Mouse (Mus musculus): ENCODE results near the gene Hspa8. TPM values are rescaled to one million over a fixed set of nuclear protein-coding genes. Genes with fewer than 3 reads are reported as not detected.
A peak's percentile ranks its signal among the peaks of the same experiment; 100 is the strongest.
"Not testable (repeated sequence)": the region's sequence is repeated elsewhere in the genome, so short reads cannot be mapped to it uniquely, and the experiment has no call there.

The Hspa8 gene
- polyA plus RNA-seq, 1 experiment from 2014 or later: 3,691 TPM

DNA sequence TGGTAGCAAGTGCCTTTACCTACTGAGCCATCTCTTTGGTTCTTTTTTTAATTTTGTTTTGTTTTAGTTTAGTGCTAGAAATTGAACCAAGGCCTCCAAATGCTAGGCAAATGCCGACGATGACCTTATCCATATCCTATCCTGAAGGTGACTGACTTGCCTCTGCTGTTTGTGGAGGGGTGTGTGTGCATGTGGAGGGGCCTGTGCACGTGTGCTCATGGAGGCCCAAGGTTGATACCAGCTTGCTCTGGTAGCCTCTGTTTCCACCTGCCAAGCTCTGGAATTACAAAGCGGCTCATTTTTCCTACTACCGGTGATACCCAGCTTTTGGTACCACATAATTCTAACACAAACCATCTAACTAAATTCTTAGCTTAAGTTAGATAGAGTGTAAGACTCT lies 7.2 kb upstream of the Hspa8 start:
- DNase-seq (ENCODE audit: low spot score): no peak
- Histone ChIP-seq H3K36me3 (replicated peaks) (no peaks in the 10 kb centered on the region), H3K9me3 (no peaks in the 10 kb centered on the region), H3K27ac (replicated peaks) (no peak overlapping the region), H3K27me3 (replicated peaks; ENCODE audit: low read depth, poor library complexity, severe bottlenecking) (no peaks in the 10 kb centered on the region), H3K4me3 (no peak overlapping the region), H3K4me1 (peaks cover 23% of the 10 kb centered on the region)
- WGBS: 94% methylated on average over 5 of the region's 5 CpGs

DNA sequence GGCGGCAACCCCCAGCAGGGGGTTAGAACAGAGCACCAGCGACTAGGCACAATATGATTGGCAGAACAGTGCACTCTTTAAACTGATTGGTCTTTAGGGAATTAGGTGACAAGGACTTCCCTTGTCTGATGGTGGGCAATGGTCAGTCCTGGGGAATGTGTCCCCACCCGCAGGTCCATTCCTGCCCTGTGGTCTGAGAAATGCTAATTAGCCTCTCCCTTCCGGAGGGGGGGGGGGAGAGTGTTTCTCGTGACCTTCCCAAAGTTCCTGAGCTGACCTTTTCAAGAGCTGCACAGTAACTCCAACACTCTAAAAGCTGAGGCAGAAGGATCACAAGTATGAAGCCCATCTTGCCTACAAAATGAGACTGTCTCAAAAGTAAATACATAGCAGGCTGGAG lies 6.5 kb upstream of the Hspa8 start:
- Histone ChIP-seq H3K9me3 (no peaks in the 10 kb centered on the region), H3K4me3 (no peak overlapping the region), H3K27ac (replicated peaks) (no peak overlapping the region; the same call in 1 of the 2 replicates), H3K27me3 (replicated peaks; ENCODE audit: low read depth, poor library complexity, severe bottlenecking) (no peaks in the 10 kb centered on the region), H3K4me1 (peaks cover 30% of the 10 kb centered on the region), H3K36me3 (replicated peaks) (no peaks in the 10 kb centered on the region)
- DNase-seq (ENCODE audit: low spot score): no peak
- whole genome bisulfite sequencing: 19% methylated on average over 5 of the region's 5 CpGs

DNA sequence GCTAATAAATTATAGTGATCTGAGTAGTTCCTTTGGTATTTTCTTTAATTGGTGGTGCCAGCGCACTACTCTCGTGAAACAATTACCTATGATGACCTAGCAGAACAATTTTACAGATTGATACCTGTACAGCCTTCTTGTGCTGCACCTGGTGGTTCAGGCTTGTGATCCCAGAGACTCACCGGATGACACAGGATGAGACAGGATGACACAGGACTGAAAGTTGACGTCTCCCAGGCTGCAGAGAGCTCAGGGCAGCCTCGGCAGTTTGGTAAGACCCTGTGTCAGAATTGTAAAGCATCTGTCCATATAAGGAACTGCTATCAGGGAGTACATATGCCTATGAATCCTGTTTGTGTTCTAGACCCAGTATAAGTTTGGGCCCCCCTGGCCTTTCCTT lies 5.9 kb upstream of the Hspa8 start:
- Histone ChIP-seq H3K4me1 (peaks cover 36% of the 10 kb centered on the region), H3K36me3 (replicated peaks) (no peaks in the 10 kb centered on the region), H3K4me3 (no peak overlapping the region), H3K27me3 (replicated peaks; ENCODE audit: low read depth, poor library complexity, severe bottlenecking) (no peaks in the 10 kb centered on the region), H3K27ac (replicated peaks) (no peak overlapping the region), H3K9me3 (no peaks in the 10 kb centered on the region)
- no peak for DNase-seq (ENCODE audit: low spot score)
- WGBS: 66% methylated on average over 5 of the region's 5 CpGs

DNA sequence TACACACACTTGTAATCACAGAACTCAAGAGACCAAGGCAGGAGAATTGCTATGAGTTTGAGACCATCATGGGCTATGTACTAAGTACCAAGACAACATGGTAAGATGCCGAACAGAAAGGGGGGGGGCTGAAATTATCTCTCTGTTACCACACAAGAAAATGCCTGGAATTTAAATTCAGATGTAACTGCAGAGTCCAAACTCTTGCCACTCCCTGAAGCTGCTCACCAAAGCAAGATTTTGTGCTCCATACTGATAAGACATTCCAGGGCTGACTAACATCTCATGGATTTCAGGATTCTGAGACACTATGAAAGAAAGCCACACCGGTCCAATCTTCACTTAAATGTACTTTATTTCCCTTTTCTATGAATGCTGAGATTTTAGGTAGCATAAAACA lies 5.2 kb upstream of the Hspa8 start:
- peaks cover 36% of the 10 kb centered on the region for H3K4me1 ChIP-seq
- no peak for DNase-seq (ENCODE audit: low spot score)
- 90% methylated on average over 2 of the region's 2 CpGs for WGBS
- no peaks in the 10 kb centered on the region for H3K9me3 ChIP-seq
- H3K36me3 ChIP-seq (replicated peaks): no peaks in the 10 kb centered on the region
- no peak overlapping the region for H3K27ac ChIP-seq (replicated peaks)
- no peaks in the 10 kb centered on the region for H3K27me3 ChIP-seq (replicated peaks; ENCODE audit: low read depth, poor library complexity, severe bottlenecking)
- H3K4me3 ChIP-seq: no peak overlapping the region

DNA sequence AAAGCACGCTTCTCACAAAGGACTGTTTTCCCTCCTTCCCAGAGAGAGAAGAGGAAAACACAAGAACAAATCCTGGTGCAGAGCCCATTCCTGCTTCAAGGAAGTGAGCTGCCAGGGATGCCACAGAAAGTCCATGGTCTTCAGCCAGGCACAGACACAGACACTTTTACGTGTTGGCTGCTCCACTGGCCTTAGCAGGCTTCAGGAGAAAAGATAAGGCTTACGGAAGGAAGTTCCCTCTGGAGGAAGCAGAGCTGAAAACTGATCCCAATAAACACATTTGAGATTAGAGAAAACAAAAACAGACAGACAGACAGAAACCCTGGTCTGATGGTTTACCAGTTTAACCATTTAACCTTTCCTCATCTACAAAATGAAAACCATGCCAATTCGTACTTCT lies 4.7 kb upstream of the Hspa8 start:
- 65% methylated on average over 4 of the region's 4 CpGs for WGBS
- H3K9me3 ChIP-seq: no peaks in the 10 kb centered on the region
- no peaks in the 10 kb centered on the region for H3K36me3 ChIP-seq (replicated peaks)
- no peaks in the 10 kb centered on the region for H3K27me3 ChIP-seq (replicated peaks; ENCODE audit: low read depth, poor library complexity, severe bottlenecking)
- peaks cover 36% of the 10 kb centered on the region for H3K4me1 ChIP-seq
- peak overlapping the region; percentile 48; the same call in 1 of the 2 replicates for H3K27ac ChIP-seq (replicated peaks)
- H3K4me3 ChIP-seq: no peak overlapping the region
- no peak for DNase-seq (ENCODE audit: low spot score)

DNA sequence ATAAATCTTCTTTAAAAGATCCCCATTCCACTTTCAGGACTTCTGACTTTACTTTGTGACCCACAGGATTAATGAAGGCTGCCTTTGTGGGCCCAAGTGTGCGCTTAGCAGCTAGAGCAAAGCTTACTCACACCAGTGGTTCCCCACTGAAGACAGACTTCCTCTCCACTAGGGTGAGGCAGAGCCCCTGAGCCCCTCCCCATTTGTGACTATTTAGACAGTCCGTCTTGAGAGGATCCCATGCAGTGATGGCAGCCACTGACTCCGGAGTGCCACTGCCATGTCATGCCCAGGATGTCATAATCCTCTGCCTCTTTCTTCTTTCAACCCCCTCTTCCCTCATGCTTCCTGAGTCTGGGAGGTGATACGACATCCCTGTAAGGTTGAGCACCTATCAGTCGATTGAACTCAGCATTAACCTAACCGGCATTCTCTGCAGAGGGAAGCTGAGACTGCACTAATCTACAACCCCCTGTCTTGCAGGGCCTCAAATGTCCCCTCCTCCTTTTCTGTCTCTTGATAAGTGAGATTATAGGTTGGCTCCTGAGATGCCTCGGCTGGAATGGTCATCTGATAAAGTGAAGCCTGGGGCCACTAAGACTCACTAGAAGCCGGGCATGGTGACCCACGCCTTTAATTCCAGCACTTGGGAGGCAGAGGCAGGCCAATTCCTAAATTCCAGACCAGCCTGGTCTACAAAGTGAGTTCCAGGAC lies 2.4 kb upstream of the Hspa8 start:
- peaks cover 18% of the 10 kb centered on the region for H3K36me3 ChIP-seq (replicated peaks)

DNA sequence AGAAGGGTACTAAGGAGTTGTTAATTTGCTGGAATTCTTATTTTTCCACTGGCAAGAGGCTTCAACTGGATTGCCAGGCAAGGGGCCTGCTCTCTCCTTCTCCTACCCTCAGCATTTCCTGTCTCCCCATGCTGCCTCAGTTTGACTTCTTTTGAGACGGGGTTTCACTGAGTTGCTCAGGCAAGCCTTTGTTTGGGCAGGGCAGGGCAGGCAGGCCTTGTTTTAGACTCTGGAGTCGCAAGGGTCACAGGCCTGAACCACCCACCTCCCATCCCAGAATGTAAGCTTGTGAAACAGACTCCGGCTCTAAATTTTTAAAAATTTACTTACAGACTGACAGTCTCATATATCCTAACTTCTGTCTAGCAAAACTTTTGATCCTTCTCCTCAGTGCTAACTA lies 1.7 kb upstream of the Hspa8 start:
- Histone ChIP-seq H3K4me3 (peak overlapping the region; percentile 99; the same call in 1 of the 2 replicates), H3K27ac (replicated peaks) (peak overlapping the region; percentile 100)

More for the DNA sequence above, 2.4 kb upstream of the Hspa8 start:
- Histone ChIP-seq H3K27ac (replicated peaks) (peak overlapping the region; percentile 100), H3K9me3 (no peaks in the 10 kb centered on the region), H3K27me3 (replicated peaks; ENCODE audit: low read depth, poor library complexity, severe bottlenecking) (no peaks in the 10 kb centered on the region), H3K4me3 (0 out of 2 replicates have a peak overlapping the region, but pooled peaks have one; percentile 5), H3K4me1 (peaks cover 40% of the 10 kb centered on the region)
- 77% methylated on average over 9 of the region's 9 CpGs for WGBS
- no peak for DNase-seq (ENCODE audit: low spot score)

DNA sequence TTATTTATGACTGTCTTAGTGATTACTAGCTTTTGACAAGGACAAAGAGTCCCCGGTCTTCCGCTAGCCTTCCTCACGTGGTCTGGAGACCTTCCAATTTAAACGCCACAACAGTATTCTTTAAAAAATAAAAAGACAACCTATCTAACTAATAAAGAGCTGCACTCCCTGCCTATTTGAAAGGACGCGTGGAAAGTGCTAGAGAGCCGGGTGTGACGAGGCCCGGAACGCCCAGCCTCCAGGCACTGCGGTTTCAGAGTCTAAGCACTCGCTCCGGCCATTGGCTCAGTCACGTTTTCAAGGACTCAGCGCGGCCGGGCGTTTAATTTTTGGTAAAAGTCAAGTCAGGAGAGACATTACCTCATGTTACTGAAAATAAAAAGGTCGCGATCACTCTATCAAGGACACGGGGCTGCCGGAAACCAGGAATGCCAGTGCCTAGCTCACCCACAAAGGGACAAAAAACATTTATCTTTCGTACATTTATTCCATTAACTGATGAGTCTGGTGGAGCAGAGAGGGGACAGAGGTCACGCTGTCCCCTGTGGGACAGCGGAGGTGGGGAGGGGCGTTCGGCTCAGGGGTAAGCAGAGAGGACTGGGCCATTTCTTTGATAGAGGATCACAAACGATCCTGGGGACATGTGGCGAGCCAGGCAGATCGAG lies 815 bp upstream of the Hspa8 start:
- 5% methylated on average over 30 of the region's 30 CpGs for WGBS
- Histone ChIP-seq H3K27ac (replicated peaks) (peak overlapping the region; percentile 100), H3K9me3 (no peaks in the 10 kb centered on the region), H3K36me3 (replicated peaks) (peaks cover 34% of the 10 kb centered on the region), H3K27me3 (replicated peaks; ENCODE audit: low read depth, poor library complexity, severe bottlenecking) (no peaks in the 10 kb centered on the region), H3K4me3 (peak overlapping the region; percentile 99), H3K4me1 (peaks cover 40% of the 10 kb centered on the region)
- DNase-seq (ENCODE audit: low spot score): peak; percentile 82

More for the DNA sequence above, 1.7 kb upstream of the Hspa8 start:
- 41% methylated on average over 3 of the region's 3 CpGs for WGBS
- peak; percentile 36 for DNase-seq (ENCODE audit: low spot score)
- Histone ChIP-seq H3K4me1 (peaks cover 43% of the 10 kb centered on the region), H3K27me3 (replicated peaks; ENCODE audit: low read depth, poor library complexity, severe bottlenecking) (no peaks in the 10 kb centered on the region), H3K36me3 (replicated peaks) (peaks cover 25% of the 10 kb centered on the region), H3K9me3 (no peaks in the 10 kb centered on the region)

DNA sequence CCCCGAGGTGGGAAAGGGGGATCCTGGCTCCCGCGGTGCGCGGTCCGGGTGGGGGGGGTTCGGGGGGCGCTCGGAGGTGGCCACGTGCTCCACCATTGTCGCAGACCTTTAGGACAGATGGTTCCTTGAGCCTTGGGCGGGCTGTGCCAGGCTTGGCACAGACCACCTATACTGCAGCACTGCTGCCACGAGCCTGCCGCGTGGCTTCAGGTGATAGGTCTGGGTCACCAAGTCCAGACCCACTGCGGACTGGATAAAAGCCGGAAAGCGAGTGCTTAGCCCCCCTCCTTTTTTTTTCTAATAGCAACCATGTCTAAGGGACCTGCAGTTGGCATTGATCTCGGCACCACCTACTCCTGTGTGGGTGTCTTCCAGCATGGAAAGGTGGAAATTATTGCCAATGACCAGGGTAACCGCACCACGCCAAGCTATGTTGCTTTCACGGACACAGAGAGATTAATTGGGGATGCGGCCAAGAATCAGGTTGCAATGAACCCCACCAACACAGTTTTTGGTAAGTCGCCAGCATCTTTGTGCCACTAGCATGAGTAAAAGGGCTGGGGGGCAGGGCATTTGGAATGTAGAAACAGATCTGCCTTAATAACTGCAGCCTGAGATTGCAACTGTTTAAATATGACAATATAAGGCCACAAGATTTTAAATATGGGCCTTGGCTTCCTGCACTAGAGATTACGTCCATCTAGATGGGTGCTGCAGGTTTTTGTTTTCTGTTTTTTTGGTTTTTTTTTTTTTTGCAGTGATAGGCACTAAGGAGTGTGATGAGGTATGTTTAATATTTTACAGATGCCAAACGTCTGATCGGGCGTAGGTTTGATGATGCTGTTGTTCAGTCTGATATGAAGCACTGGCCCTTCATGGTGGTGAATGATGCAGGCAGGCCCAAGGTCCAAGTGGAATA lies 1.1 kb downstream of the Hspa8 start:
- Histone ChIP-seq H3K27ac (replicated peaks) (peak overlapping the region; percentile 100), H3K4me1 (peaks cover 50% of the 10 kb centered on the region), H3K4me3 (peak overlapping the region; percentile 99), H3K36me3 (replicated peaks) (peaks cover 53% of the 10 kb centered on the region)
- under 1% methylated on average over 28 of the region's 28 CpGs for WGBS
- not testable (repeated sequence) for H3K27me3 ChIP-seq (replicated peaks; ENCODE audit: low read depth, poor library complexity, severe bottlenecking); H3K9me3 ChIP-seq; DNase-seq (ENCODE audit: low spot score)

DNA sequence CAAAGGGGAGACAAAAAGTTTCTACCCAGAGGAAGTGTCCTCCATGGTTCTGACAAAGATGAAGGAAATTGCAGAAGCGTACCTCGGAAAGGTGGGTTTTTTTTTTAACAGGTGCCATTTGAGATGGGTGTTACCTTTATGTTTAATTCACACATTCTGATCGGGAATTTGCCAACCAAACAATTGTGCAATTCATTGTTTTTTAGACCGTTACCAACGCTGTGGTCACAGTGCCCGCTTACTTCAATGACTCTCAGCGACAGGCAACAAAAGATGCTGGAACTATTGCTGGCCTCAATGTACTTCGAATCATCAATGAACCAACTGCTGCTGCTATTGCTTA lies 1.7 kb downstream of the Hspa8 start:
- 7% methylated on average over 8 of the region's 8 CpGs for WGBS
- H3K4me1 ChIP-seq: peaks cover 55% of the 10 kb centered on the region
- peaks cover 55% of the 10 kb centered on the region for H3K36me3 ChIP-seq (replicated peaks)

DNA sequence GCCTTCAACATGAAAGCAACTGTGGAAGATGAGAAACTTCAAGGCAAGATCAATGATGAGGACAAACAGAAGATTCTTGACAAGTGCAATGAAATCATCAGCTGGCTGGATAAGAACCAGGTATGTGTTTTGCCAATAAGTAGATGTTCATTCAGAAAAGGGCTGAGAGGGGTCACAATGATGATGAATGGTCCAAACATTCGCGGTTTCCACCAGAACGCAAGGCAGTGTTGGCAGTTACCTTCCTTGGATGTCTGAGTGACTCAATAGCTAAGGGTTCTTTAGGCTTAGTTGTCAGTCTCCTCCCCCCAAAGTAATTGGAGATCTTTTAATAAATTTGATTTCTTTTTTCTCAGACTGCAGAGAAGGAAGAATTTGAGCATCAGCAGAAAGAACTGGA lies 3.8 kb downstream of the Hspa8 start:
- H3K4me3 ChIP-seq: peak overlapping the region; percentile 53; the same call in 1 of the 2 replicates
- WGBS: 74% methylated on average over 3 of the region's 3 CpGs
- not testable (repeated sequence) for H3K27ac ChIP-seq (replicated peaks); H3K27me3 ChIP-seq (replicated peaks; ENCODE audit: low read depth, poor library complexity, severe bottlenecking); DNase-seq (ENCODE audit: low spot score); H3K9me3 ChIP-seq
- peaks cover 49% of the 10 kb centered on the region for H3K4me1 ChIP-seq
- peaks cover 59% of the 10 kb centered on the region for H3K36me3 ChIP-seq (replicated peaks)

More for the DNA sequence above, 1.7 kb downstream of the Hspa8 start:
- not testable (repeated sequence) for H3K9me3 ChIP-seq; DNase-seq (ENCODE audit: low spot score); H3K27me3 ChIP-seq (replicated peaks; ENCODE audit: low read depth, poor library complexity, severe bottlenecking); H3K27ac ChIP-seq (replicated peaks)
- H3K4me3 ChIP-seq: peak overlapping the region; percentile 99

DNA sequence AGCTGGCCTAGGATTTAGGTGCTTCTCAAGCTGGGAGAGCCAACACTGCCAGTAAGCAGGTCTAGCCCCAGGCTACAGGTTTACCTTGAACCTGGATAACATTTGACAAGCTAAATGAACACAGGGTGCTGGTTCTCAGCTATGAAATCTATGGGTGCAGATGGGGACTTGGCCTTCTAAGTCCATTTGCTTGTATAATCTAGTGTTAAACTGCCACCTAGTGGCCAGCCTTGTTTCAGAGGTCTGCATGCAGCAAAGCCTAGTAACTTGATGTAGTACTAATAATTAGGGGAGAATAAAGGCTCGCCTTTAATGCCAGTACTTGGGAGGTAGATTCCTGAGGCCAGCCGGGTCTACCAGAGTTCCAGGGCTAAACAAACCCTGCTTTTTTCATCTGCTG lies 4.5 kb downstream of the Hspa8 start:
- Histone ChIP-seq H3K9me3 (no peaks in the 10 kb centered on the region), H3K4me1 (peaks cover 45% of the 10 kb centered on the region), H3K4me3 (peak overlapping the region; percentile 53), H3K27ac (replicated peaks) (no peak overlapping the region), H3K27me3 (replicated peaks; ENCODE audit: low read depth, poor library complexity, severe bottlenecking) (no peaks in the 10 kb centered on the region), H3K36me3 (replicated peaks) (peaks cover 59% of the 10 kb centered on the region)
- DNase-seq (ENCODE audit: low spot score): peak; percentile 65
- 23% methylated on average over 2 of the region's 2 CpGs for whole genome bisulfite sequencing

Measured in embryonic facial prominence, embryonic 10.5 days (tissue).